Mouse (Mus musculus) ovary, postnatal 14 days (tissue): ENCODE data around the gene Thbd.

Experiments
- DNase-seq: peaks from one replicate; pipeline ENCODE4 v3.0.0; 2022; ENCODE audit warnings: low spot score

Thbd gene

DNA sequence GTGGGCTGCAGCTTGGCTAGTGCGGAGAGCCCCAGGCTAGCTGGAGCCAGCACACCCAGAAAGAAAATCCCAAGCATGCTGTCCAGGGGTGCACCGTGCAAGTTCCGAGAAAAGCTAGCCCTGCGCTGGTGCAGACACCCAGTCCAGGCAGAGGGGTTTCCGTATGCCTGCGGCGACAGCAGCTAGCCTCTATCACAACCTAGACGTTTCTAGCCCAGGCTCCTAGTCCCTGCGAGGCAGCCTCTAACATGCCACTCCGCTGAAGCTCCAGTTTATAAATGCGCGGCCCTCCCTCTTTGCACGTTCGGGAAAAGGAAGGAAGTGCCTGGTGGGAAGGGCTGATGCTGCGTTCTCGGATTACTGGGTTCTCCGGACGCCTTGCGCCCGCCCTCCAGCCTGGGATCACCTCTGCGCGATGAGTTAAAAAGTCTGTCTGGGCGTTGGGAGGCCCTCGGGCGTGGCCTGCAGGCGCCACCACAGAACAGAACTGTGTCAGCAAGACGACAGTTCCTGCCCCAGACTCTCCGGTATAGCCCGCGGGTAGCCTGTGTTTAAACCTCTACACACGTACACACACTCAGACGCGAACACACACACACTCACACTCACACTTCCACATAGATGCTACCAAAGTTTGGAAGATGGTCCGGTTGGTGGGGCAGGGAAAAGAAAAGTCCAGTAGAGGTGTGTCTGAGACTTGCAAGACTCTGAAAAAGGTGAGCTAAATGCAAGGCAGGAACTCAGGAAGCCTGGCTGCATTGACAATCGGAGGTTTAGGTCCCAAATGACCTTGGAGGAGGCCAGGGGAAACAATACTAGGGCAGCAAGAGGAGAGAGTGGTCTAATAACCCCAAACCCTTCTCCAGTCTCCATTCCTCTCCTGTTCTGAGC lies at the start of gene Thbd:
Gene Thbd, minus strand, starts transcription at position 319 of the 891 bp plus-strand sequence.
- DNase-seq = peak; percentile 45

DNA sequence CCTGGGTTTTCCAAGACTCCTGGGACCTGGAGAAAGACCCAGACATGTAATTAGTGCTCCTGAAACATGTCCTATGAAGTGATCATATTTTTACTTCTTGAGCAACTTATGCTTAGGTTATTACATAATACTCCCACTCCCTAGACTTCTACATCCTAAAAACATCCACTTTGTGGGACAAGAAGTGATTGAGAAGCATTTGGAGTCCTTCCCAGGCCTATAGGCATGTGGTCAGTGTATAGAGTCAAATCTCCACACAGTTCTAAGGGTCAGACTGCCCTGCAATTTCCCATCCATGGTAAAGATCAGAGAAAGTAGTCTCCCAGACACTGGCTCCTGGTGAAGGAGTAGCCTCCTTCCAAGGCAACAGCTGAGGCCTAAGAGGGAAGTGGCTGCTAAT lies 47.4 kb upstream of the Thbd start:
- DNase-seq = no peak

DNA sequence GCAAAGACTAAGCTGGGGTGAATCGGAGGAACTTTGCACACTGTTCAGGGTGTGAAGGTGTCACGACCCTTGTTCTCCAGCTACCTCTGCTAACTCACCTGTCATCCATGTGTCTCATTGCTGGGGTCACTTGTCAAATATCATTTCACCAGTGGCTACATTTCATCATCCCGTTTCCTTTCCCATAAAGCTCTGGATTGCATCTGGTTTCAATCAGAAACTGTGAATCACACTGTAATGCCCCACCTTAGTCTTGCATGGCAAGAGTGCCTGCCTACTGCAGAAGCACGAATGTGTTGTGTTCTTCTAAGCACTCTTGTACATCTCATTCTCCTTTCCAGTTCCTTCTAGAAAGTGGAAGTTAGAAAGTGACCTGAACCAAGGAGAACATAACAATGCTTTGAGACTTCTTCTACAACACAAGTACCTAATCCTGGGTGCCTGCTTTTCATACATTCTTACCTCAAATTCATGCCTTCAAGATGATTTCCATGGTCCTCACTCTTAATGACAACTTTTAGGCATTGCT lies 46.1 kb upstream of the Thbd start:
- DNase-seq = no peak

DNA sequence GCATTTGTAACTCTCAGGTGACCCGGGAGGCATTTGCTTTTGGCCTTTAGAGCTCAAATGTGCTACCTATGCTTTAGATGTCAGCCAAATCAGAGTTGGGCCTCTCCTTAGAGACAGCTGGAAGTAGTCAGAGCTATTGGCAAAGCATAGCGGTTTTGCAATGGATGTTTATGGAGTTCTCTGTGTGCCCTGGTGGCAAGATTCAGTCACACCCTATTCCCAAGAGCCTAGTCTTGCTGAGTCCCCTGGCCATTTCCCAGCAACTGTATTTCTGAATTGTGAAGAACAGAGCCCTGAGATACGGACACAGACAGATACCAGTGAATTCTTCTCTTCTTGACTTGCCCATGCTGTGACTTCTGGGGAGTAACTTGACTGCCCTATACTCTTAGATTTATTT lies 45.1 kb upstream of the Thbd start:
- no peak for DNase-seq

DNA sequence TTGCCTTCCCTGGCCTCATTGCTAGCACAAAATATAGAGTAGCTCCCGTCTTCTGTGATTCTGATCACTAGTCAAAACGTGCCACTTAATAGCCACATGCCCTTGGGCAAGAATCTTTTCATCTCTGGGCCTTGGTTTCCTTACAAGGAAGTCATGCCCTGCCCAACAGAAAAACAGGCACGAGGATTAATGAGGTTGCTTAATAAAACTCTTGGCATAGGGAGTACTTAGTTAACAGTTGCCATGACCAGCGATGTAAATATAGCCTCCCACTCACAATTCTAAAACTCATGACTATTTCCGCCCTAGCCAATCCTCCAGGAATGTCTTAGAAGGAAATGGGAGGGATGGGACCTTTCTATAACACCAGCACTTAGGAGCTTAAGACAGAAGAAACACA lies 43.5 kb upstream of the Thbd start:
- no peak for DNase-seq

DNA sequence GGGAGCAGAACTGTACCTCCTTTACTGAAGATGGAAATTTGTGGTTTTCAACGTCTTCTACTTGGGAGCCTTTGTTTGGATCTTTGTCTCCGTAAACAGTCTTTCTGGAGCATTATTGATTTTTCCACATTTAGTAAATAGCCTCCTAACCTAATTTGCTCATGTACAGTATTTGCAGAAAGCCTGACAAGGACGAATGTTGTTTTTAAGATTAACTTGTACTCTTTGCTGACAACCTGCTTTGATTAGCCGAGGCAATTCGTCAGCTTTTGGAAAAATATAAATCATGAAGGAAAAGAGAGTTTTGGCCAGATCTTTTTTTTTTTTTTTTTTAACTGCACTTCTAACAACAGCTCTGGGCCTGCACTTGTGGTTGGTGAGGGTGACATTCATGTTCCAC lies 42.6 kb upstream of the Thbd start:
- no peak for DNase-seq

DNA sequence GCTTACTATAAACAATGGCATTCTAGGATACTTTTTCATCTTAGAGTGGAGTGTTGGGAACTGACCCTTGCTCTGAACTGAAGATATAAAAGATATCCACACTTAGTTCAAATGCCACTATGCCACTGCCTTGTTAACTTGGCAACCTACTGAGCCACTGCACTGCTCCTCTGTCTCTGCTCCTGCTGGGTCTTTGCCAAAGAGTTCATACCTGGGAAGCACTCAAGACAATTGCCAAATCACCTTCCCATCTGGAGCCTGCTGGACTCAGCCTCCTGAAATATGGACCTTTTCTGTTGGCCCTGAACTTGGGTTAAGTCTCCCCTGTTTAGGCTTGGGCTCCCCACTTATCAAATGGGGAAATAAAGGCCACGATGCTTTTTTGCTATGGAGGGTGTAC lies 41.7 kb upstream of the Thbd start:
- no peak for DNase-seq

DNA sequence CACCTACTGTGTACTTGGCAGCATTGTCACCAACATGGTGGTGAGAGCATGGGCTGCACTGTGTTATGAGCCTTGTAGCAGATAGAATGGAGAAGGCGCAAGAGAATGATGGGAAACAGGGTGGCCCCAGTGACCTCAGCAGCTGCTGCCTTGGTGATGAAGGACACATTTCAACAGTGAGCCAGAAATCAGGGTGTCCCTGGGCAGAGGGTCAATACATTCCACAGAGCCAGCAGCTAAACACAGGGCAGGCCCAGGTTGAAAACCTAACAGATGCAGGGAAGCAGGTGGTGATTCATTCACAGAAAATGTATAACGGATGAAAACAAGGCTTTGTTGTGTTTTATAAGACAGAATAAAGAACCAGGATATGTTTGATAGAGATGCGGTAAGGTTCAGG lies 38.5 kb upstream of the Thbd start:
- DNase-seq = no peak

DNA sequence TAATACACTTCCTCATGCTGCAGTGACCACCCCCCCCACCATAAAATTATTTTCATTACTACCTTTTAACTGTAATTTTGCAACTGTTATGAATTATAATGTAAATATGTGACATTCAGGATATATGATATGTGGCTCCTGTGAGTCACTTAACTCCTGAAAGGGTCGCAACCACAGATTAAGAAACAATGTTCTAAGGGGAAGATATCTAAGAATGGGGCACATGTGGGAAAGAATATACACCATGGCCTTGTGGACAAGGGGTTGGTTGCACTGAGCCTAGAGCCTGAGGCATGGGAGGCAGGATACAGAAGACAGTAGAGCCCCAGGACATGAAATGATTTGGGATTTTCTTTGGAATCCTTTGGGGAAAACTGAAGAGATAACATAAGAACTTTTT lies 37.6 kb upstream of the Thbd start:
- no peak for DNase-seq

DNA sequence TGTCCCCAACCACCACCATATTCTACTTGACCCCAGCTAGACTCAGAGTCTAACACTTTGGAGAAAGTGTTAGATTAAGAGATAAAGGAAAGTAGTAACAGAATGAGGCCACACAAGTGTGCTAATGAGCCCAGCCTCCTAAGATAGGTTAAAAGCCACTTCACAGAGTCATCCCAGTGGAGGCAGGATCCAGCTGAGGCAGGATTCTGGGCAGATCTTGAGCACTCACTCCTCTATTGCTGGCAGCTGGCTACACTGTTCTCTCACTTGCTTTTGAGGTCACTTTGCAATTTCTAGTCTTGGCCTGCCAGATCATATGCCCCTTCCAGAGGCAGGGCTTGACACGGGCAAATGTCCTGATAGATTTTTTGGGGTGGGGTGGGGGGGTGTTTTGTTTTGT lies 36.5 kb upstream of the Thbd start:
- DNase-seq = no peak

DNA sequence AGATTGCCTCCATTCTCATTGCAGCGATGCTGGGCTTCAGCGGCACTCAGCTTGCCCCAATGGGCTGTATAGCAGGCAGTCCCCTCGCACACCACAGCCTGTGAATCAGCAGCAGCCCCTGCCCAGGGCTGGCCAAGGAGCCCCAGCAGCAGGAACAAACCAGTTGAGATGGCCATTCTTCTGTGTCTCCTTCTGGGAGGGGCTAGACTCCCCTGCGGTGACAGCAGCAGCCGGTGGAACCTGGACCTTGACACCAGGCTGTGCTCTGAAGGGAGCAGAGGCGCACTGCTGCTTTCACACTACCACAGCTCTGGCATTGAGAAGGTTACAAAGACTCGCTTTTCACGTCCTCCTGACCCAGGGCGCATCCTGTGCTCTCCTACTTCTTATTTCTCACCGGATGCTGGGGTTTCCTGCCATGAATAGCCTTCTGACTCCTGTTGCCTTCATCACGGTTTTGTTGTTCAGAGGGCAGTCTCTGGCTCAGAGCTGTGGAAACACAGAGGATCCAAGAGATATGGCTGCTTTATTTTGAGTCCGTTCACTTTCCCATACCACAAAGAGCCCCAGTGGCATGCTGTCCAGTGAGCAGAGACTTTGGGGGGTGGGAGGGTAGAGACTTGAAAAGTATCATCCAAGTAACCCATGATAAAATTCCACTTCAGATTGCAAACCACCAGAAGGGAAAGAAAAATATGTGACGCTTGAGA lies 35.4 kb upstream of the Thbd start, which contains the start of gene Cd93:
Gene Cd93, minus strand, starts transcription at position 315 of the 710 bp plus-strand sequence.
- DNase-seq = no peak

DNA sequence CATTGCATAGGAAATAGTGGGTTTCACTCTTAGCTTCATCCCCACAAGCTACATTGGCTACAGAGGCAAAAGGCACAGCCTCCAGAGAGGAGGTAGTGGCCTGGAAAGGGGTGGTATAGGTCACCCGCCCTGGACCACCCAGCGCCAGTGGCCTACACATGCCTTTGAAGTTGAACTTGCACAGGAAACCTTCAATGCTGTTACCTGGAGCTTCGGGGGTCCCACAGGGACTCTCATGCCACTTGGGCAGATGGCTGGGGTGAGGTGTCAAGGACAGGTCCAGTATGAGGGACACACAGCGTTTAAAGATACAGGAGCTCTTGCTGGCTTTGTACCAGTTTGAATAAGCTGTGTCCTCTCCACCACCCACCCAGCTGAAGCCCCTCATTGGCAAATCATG lies 34.7 kb upstream of the Thbd start:
- DNase-seq = no peak

DNA sequence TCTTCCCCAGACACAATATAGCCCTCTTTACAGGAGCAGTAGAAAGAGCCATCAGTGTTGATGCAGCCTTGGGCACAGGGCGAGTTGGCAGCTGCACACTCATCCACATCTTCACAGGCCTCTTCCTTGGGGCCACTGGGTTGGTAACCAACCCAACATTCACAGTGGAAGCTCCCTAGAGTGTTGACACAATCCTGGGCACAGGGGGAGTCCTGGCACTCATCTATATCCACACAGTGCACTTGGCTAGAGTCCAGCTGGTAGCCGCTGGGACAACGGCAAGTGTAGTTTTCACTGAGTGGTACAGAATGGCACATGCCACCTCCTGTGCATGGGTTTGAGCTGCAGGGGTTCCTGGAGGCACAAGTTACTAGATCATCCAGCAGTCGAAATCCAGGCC lies 34.2 kb upstream of the Thbd start:
- DNase-seq = no peak

DNA sequence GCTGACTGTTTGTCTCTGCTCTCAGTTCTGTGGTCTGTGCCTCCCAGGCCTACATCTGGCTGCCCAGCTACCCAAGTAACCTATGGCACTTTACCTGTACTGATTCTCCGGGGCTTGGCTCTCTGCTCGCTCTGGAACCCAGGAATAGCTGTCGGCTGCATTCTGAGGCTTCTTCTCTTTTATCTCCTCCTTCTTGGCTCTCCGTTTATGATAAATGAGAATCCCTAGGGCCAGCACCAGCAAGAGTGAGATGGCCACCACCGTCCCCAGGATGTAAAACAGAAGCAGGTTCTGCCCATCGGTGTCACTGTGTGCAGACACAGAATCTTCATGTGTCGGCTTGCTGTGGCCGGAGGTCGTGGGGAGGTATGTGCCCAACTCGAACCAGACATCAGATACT lies 33.4 kb upstream of the Thbd start:
- DNase-seq = no peak

DNA sequence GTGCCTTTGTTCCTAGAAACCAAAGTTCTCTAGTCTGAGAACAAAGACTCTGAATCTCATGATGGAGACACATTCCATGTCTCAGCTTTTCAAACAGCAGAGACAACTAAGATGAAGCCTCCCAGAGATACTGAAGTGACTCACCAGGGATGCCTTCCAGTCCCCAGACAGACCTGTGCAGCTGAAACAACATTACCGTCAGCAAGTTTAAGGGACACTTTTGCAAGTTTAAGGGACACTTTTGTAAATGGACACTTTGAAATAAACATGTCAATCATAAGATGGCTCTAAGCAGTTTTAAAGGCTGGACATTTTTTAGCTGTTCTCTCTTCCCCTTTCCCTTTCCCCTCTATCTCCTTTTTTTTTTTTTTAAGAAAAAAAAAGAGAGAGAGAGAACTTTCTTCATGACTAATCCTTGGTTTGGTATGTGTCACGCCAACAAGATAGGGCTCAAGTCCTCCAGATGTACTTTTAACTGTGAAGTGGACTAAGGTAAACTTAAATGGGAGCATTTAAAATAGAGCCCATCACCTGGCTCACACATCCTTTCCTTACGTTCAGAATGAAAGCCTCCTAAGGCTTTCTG lies 31.8 kb upstream of the Thbd start:
- no peak for DNase-seq

DNA sequence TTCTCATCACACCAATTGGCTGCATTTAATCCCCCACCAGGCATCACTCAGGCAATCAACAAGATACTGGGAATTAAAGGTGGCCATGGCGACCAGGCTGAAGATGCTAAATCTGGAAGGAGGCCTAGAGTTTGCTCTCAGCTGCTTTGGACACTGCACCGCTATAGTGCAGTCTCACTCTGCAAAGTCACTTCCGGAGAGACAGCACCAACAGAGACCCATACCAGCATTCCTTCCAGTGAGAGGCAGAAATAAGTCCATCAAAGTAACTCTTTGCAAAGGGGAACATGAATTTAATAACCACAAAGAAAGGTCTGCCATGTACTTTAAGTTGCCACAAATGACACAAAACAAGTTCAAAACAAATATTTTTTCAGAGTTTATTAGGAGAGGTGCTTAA lies 28.3 kb upstream of the Thbd start:
- no peak for DNase-seq

DNA sequence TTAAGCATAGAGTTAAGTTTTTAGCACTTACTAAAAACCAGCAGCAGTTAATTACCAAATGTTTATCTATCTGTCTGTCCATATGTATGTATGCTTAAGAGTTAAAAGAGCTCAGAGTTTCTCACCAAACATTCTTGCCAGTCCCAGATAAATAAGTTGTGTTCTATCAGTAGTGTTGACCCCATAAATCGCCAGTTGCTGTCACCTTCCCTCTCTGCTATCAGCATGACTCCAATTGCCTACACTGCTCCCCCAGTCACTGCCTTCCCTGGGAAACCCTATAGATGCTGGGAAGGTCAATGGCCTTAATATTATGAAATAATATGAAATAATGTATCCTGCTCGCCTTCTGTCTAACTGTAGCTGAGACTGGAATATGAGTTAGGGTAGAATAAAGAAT lies 24.4 kb upstream of the Thbd start:
- no peak for DNase-seq

DNA sequence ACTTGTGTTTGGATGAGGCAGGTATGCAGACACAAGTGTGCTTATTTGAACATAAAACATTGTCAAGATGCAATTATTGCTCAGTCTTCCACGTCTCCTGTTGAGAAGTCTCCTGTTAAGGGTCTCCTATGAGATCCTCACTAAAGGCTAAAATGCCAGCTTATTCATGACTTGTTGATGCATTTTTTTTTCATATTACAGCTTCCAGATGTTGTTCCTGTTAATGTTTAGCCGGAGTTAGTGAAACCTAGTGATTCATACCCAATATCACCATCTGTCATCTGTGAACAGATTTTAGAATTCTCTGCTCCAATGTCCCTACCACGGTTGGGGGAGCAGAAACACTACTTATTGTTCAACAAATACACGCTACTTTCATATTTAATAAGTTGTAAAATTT lies 23.0 kb upstream of the Thbd start:
- no peak for DNase-seq

DNA sequence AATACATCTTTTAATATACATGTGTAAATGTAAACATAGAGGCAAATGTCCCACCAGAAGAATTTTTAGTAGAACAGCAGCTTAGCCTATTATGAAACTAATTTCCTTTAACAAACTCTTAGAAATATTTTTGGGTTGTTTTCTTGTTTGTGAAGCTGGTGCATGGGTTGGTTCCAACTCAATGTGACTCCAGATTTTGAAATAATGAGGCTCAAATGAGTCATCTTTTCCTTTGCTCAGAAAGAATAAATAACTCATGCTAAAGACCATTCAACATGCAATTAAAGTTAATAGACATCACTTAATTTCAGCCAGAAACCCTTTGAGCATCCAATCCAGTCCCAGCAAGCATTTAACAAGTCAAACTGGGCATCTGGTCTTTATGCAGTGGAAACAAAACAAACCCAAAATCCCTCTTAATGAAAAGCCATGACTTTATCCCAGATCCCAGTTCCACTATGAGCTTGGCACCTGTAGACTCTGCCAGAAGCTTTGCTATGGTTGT lies 21.1 kb upstream of the Thbd start:
- DNase-seq = no peak

DNA sequence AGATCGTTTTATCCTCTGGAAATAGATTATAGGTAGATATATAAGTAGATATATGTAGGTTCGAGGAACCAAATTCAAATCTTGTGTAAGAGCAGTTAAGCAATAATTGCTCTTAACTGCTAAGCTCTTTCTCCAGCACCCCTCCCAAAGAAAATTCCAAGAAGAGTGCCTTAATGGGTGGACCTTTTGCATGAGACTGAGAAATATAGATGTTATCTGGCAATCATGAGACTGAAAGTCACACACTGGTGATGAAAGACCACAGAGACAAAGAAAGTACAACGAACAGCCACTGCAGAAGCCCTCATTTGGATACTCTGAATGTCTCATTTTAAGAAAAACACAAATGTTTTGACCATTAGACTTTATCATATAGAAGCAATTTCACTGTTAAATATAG lies 20.5 kb upstream of the Thbd start:
- no peak for DNase-seq

DNA sequence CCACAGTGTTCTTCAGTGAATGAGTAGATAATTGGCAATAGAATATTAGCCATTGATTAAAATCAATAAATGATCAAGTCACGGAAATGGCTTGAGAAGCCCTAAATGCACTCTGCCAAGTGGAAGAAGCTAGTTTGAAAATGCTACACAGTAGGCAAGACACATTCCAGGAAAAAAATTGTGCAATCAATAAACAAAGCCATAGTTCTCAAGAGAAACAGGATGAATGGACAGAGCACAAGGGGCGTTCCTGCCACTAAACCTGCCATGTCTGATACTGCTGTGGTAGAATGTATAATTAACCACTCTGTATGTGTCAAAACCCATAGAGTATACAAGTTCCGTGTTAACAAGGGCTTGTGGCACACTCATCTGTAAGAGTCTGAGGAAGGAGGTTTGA lies 19.6 kb upstream of the Thbd start:
- DNase-seq = no peak

DNA sequence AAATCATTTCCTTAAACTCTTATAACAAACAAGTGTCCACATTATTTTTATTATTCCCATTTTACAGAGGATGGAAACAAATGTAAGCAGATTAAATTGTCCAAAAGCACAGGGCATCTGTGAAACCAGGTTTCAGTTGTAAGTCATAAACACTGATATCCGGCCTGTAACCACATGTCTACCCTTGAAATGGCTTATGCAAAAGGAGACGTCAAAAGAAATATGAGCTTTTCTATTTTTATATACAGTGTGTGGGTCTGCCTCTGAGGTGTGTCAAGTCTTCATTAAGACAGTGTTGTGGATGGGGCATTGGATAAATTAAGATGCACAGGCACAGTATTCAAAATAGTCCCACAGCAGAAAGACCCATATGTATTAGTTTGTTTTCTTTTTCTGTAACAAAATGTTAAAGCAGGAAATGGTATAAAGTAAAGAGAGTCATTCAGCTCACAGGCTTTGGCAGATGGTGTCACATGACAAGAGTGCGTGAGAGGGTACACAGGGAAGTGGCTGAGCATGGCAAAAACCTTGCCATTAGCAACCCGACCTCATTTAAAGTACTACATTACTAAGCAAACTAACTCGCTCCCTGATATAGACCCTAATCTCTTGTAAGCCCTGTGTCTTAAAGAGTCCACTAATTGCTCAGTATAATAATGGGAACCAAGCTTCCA lies 17.9 kb upstream of the Thbd start:
- no peak for DNase-seq
